Mouse (Mus musculus) lung, adult 2 months (tissue): ENCODE measurements around the gene Gca.

Experiments used
- CTCF ChIP-seq: fragments of 200-500 bp; IDR thresholded peaks from 2 replicates; pipeline ENCODE4 v1.5.1; 2011; ENCODE audit warnings: mild to moderate bottlenecking, low read length, control low read depth; ENCODE audit not compliant: insufficient read depth
- POLR2A ChIP-seq: fragments of 200-500 bp; IDR thresholded peaks from 2 replicates; pipeline ENCODE4 v1.6.1; 2011; ENCODE audit warnings: low read depth, mild to moderate bottlenecking, control low read depth, low read length, borderline replicate concordance; ENCODE audit errors: extremely low read depth

- TF ChIP-seq POLR2A (no peak), CTCF (no peak)
Observed at GRCm38 (mm10) chr2:62715260-62715659, 51.2 kb downstream of the Gca start.
